Mouse (Mus musculus): ENCODE results near the gene Plin4. TPM values are rescaled to one million over a fixed set of nuclear protein-coding genes. Genes with fewer than 3 reads are reported as not detected.

Gene Plin4
- total and polyA plus RNA-seq, 3 experiments = 0.04 TPM; not detected in 1

DNA sequence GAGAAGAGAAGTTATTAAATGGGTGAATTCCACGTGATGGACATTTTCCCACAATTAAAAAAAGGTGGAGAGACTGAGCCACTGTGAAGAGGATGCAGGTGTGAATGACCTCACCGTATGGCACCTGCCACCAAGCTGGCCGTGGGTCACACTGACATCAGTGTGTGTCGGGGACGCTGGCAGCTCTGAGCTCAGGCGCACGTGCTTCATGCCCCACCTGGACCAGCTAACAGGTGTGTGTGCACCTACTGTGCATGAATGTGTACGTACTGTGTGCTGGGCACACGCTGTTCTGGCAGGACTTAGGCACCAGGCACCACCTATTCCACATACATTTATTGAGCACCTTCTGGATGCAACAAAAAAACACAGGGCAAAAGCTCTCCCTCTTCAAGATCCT is 34.9 kb upstream of the Plin4 start:
- H3K27ac ChIP-seq (ENCODE audit: insufficient read depth, low read depth) = no peak overlapping the region
- no peaks in the 10 kb centered on the region for H3K79me2 ChIP-seq (replicated peaks; ENCODE audit: control insufficient read depth, extremely low read depth, insufficient read depth, poor library complexity, severe bottlenecking)
- no peak for DNase-seq (ENCODE audit: extremely low read depth)
- H3K27me3 ChIP-seq (replicated peaks) = peaks cover 97% of the 10 kb centered on the region
- peaks cover 25 to 70% of the 10 kb centered on the region in 2 experiments for H3K4me1 ChIP-seq (ENCODE audit: control insufficient read depth in 1 of 2, insufficient read depth in 2 of 2)
- dilution Hi-C loops (cut with MboI; ENCODE audit: extremely low pct_ligation_motif_present, extremely low pct_unique_long_range_greater_than_20kb, low sequenced_read_pairs) (no loop called here), in situ Hi-C loops (cut with MboI; ENCODE audit: low pct_ligation_motif_present, low pct_unique_long_range_greater_than_20kb, low sequenced_read_pairs) (no loop called here)
- H3K9me3 ChIP-seq (replicated peaks; ENCODE audit: low read length) = no peaks in the 10 kb centered on the region
- H3K9ac ChIP-seq (ENCODE audit: insufficient read depth, low read depth) = no peak overlapping the region
- H3K4me3 ChIP-seq (replicated peaks in 1 of 3; ENCODE audit: low read depth in 2 of 3, low read length in 2 of 3, poor library complexity in 1 of 3) = no peak overlapping the region
- TF ChIP-seq TCF12 (IDR thresholded peaks at IDR 0.05; ENCODE audit: low read depth, low read length) (0 out of 2 replicates have a peak, but pooled peaks have one; percentile 34), HCFC1 (IDR thresholded peaks at IDR 0.05; ENCODE audit: low read depth, low read length) (no peak), BHLHE40 (IDR thresholded peaks at IDR 0.05; ENCODE audit: low read depth, low read length) (peak; percentile 52)
- H3K4me2 ChIP-seq (ENCODE audit: insufficient read depth, low read depth, poor library complexity, severe bottlenecking) = no peak overlapping the region
- no peaks in the 10 kb centered on the region for H3K36me3 ChIP-seq (replicated peaks in 1 of 2; ENCODE audit: control insufficient read depth in 1 of 2, insufficient read depth in 1 of 2, low read length in 1 of 2)

GRCm38 (mm10) chr17:56141702-56142605 is 32.4 kb upstream of the Plin4 start:
- DNase-seq (ENCODE audit: extremely low read depth) = no peak
- no peaks in the 10 kb centered on the region for H3K36me3 ChIP-seq (replicated peaks in 1 of 2; ENCODE audit: control insufficient read depth in 1 of 2, insufficient read depth in 1 of 2, low read length in 1 of 2)
- no peak overlapping the region for H3K4me3 ChIP-seq (replicated peaks in 1 of 3; ENCODE audit: low read depth in 2 of 3, low read length in 2 of 3, poor library complexity in 1 of 3)
- H3K4me2 ChIP-seq (ENCODE audit: insufficient read depth, low read depth, poor library complexity, severe bottlenecking) = no peak overlapping the region
- peaks cover 10 to 55% of the 10 kb centered on the region in 2 experiments for H3K4me1 ChIP-seq (ENCODE audit: control insufficient read depth in 1 of 2, insufficient read depth in 2 of 2)
- dilution Hi-C loops (cut with MboI; ENCODE audit: extremely low pct_ligation_motif_present, extremely low pct_unique_long_range_greater_than_20kb, low sequenced_read_pairs) (no loop called here), in situ Hi-C loops (cut with MboI; ENCODE audit: low pct_ligation_motif_present, low pct_unique_long_range_greater_than_20kb, low sequenced_read_pairs) (no loop called here)
- TF ChIP-seq IRF4 (IDR thresholded peaks at IDR 0.05; ENCODE audit: low read depth, low read length) = no peak
- no peak for TF ChIP-seq MAZ (IDR thresholded peaks at IDR 0.05; ENCODE audit: low read depth, low read length)
- no peak for TF ChIP-seq KAT2A (IDR thresholded peaks at IDR 0.05; ENCODE audit: insufficient replicate concordance, low read length)
- TF ChIP-seq NRF1 (IDR thresholded peaks at IDR 0.05; ENCODE audit: low read depth, low read length) = no peak
- no peak for TF ChIP-seq ZC3H11A (IDR thresholded peaks at IDR 0.05; ENCODE audit: low read depth, low read length)
- TF ChIP-seq EP300 (IDR thresholded peaks at IDR 0.05; ENCODE audit: low read length) = no peak
- no peak for TF ChIP-seq GABPA (IDR thresholded peaks at IDR 0.05; ENCODE audit: insufficient replicate concordance, low read depth, low read length)
- TF ChIP-seq CHD1 (IDR thresholded peaks at IDR 0.05; ENCODE audit: low read depth, low read length) = no peak
- no peak for TF ChIP-seq ETS1 (conservative IDR thresholded peaks at IDR 0.05; ENCODE audit: low read depth, low read length)
- no peak for TF ChIP-seq CHD2 (IDR thresholded peaks at IDR 0.05; ENCODE audit: low read length)
- TF ChIP-seq MXI1 (IDR thresholded peaks at IDR 0.05; ENCODE audit: low read depth, low read length) = no peak
- no peak for TF ChIP-seq SMC3 (IDR thresholded peaks at IDR 0.05; ENCODE audit: low read depth, low read length)
- TF ChIP-seq JUN (IDR thresholded peaks at IDR 0.05; ENCODE audit: insufficient read depth, low read depth, low read length) = no peak
- TF ChIP-seq MAX (IDR thresholded peaks at IDR 0.05; ENCODE audit: low read length) = no peak
- no peak for TF ChIP-seq JUND (conservative IDR thresholded peaks at IDR 0.05; ENCODE audit: low read depth, low read length)
- no peak for TF ChIP-seq MYC (IDR thresholded peaks at IDR 0.05; ENCODE audit: low read depth, low read length)
- TF ChIP-seq POLR2A (IDR thresholded peaks at IDR 0.05; ENCODE audit: low read depth, low read length) = no peak
- no peak for TF ChIP-seq E2F4 (IDR thresholded peaks at IDR 0.05; ENCODE audit: insufficient replicate concordance, low read depth, low read length)
- no peak for TF ChIP-seq NELFE (IDR thresholded peaks at IDR 0.05; ENCODE audit: low read depth, low read length)
- no peak for TF ChIP-seq PAX5 (IDR thresholded peaks at IDR 0.05; ENCODE audit: low read length)
- no peaks in the 10 kb centered on the region for H3K79me2 ChIP-seq (replicated peaks; ENCODE audit: control insufficient read depth, extremely low read depth, insufficient read depth, poor library complexity, severe bottlenecking)
- H3K9ac ChIP-seq (ENCODE audit: insufficient read depth, low read depth) = no peak overlapping the region
- H3K27me3 ChIP-seq (replicated peaks) = peaks cover 100% of the 10 kb centered on the region
- no peak overlapping the region for H3K27ac ChIP-seq (ENCODE audit: insufficient read depth, low read depth)
- H3K9me3 ChIP-seq (replicated peaks; ENCODE audit: low read length) = no peaks in the 10 kb centered on the region
